Mouse (Mus musculus) adrenal gland, postnatal 36 days (tissue): ENCODE measurements around the gene Il10rb. TPM values are rescaled to one million over a fixed set of nuclear protein-coding genes. Genes with fewer than 3 reads are reported as not detected.
A peak's percentile ranks its signal among the peaks of the same experiment; 100 is the strongest.
"Not testable (repeated sequence)": the region's sequence is repeated elsewhere in the genome, so short reads cannot be mapped to it uniquely, and the experiment has no call there.

Source experiments
- DNase-seq, 2 experiments: peaks; one replicate each; pipeline ENCODE4 v3.0.0; 2021; ENCODE audit warnings: mixed read lengths in 1 of 2
- total RNA-seq, 2 experiments: library from RNA; stranded (reverse); gene quantifications; 2 replicates each; pipeline ENCODE4 v1.2.3; 2021

Il10rb gene
- total RNA-seq, 2 experiments from 2014 or later: 202 to 301 TPM

GRCm38 (mm10) chr16:91415391-91416189, 9.6 kb downstream of the Il10rb start:
- DNase-seq: peak; percentile 65 to 74

GRCm38 (mm10) chr16:91416357-91416756, 10.4 kb downstream of the Il10rb start:
- no peak for DNase-seq

GRCm38 (mm10) chr16:91416938-91417337, 11.0 kb downstream of the Il10rb start:
- DNase-seq: peak in 1 of 2 experiments; percentile 59

- DNase-seq: no peak
Observed at GRCm38 (mm10) chr16:91418531-91418930, 12.6 kb downstream of the Il10rb start.

DNA sequence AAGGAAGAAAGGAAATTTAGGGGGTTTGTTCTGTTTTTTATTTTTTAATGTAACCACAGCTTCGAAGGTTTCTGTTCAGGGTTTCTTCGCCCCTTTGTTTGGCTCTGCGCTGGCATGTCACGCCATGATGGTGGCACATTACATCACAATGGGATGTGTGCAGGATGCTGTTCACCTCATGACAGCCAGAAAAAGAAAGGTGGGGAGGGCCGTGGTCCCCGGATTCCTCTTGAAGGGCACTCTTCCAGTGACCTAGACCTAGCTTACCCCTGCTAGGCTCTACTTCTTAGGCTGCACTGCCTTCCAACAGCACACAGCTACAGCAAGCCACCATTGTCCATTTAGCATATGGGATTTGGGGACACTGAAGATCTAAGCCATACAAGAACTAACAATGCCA, 19.9 kb downstream of the Il10rb start:
- no peak for DNase-seq

DNA sequence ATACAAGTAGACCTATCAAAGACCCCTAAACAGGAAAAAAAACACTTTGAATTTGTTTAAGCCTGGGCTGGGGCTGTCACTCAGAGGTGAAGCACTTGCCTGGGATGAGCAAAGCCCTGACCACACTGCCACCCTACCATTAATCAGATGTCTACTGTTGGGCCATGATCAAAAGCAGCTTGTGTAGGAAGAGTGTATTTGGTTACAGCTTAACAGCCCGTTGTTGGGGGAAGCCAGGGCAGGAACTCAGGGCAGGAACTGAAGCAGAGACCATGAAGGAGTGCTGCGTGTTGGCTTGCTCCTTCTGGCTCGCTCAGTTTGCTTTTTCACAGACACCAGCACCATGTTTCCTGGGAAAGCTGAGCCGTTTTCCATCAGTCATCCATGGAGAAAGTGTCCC, 20.6 kb downstream of the Il10rb start:
- DNase-seq: no peak

DNA sequence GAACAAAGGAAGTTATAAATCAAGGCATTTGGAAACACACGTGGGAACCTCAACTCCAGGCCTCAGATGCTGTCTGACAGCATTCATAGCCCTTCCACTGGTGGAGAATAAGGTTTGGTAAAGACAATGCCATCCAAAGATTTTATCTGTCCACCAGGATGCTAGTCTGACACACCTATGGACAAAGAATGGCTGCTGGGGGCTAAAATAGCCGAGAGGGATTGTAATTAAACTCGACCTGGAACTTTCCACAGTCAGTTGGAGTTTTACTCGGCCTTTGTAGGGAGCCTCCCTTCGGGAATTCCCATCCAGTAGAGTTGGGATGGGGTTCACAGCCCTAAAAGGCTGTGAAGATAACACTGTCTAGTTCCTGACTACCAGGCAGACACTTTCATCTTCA, 21.5 kb downstream of the Il10rb start:
- no peak for DNase-seq

DNA sequence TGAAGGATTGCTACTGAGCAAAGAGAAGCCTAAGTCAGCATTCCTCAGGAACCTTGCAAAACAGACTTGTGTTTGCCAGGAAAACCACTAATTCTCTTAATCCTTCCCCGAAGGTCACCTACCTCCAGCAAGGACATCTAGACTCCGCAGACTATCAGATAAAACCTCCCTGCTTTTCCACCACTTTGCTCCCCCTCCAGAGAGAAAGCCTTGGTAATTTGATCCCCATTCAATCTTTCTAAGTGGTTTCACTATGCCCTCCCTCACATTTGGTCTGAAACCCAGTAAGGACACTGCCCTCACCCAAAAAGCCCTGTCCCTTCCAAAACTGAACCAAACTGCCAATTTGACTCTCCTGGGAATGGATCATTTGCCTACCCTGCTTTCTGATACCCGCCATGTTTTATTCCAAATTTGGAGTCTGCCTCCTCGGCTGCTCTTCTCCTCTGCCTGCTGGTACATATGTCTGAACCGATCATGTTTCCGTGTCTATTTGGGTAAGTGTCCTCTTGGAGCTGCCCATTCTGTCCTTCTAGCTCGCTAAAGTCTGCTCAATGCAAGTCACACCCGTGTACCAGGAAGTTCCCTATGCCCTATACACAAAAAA, 22.4 kb downstream of the Il10rb start:
- peak in 1 of 2 experiments; percentile 31 for DNase-seq

DNA sequence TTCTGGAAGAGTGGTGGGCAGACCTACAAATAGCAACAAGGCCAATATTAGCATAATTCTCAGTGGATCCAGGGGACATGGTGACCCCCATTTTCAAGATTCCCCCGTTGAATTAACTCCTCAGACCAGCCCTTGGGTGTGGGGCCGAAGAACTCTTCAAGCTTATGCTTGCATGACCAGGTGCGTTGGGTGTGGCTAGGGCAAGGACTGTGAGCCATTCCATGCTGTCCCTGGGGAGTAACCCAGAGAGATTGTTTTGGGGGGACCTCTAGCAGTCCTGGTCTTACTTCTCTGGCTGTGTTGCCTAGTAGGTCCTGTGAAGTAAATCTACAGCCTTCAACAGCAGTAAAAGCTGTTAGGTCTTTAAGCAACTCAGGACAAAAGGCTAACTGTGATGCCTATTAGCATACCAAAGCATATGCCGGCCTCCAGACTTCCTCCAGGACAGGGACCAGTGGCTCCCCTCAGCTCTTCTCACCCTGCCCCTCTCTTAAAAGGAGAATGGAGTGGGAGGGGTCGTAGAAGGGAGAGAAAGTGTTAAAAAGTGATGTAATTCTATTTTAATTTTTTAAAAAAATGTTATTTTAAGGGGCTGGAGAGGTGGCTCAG, 26.9 kb downstream of the Il10rb start:
- no peak for DNase-seq

- no peak for DNase-seq
Observed at GRCm38 (mm10) chr16:91433329-91433933, 27.5 kb downstream of the Il10rb start.

- DNase-seq: no peak
Observed at GRCm38 (mm10) chr16:91434119-91434518, 28.2 kb downstream of the Il10rb start.

DNA sequence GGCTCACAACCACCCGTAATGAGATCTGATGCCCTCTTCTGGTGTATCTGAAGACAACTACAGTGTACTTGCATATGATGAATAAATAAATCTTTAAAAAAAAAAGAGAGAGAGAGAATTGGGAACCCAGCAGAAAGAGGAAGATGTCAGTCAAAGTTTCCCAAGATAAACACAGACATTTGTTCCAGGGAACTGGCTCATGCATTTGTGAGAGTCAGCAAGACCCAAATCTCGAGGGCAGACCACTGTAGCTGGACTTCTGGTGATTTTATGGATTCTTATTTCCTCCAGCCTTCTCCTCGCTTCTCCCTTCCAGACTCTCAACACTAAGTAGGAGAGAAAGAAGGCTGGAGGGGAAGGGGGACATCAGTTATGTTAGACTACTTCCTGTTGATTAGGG, 32.1 kb downstream of the Il10rb start:
- DNase-seq: no peak

- DNase-seq: not testable (repeated sequence)
Observed at GRCm38 (mm10) chr16:91438599-91438998, 32.6 kb downstream of the Il10rb start.

- DNase-seq: peak; percentile 80 to 82
Observed at GRCm38 (mm10) chr16:91441366-91441765, 35.4 kb downstream of the Il10rb start.

DNA sequence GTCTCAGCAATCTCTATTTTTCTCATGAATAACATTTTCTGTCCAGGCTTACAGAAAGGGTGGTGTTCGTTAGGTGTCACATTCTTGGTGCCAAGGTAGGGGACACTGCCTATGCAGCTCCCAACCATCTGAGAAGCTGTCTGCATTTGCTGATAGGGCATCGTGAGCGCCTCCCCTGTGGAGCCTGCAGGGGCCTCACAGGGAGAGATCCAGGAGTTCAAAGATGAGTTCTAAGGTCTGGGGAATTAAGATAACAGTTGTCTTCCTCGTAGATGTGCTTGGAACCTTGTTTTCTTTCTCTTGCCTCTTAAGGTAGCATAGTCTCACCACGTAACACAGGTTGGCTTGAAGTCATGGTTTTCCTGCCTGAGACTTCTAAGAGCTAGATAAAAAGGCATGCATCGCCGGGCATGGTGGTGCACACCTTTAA, 35.9 kb downstream of the Il10rb start:
- DNase-seq: no peak

DNA sequence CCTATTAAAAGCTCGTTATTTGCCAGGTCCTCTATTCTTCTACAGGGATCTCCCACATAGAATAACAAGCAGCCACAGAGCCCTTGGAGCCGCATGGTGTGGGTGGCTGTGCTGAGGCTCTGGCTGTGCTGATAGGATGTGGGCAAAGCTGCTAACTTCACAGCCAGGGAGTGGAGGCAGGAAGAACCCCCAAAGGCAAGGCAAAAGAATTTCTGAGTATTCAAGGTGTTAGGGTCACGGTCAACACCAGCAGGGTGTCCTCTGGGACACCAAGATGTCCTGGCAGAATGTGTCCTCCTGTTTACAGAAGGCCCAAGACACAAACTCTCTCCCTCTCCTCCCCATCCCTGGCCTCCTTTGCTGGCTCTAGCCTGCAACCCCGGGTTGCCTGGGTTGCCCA, 36.5 kb downstream of the Il10rb start:
- no peak for DNase-seq

DNA sequence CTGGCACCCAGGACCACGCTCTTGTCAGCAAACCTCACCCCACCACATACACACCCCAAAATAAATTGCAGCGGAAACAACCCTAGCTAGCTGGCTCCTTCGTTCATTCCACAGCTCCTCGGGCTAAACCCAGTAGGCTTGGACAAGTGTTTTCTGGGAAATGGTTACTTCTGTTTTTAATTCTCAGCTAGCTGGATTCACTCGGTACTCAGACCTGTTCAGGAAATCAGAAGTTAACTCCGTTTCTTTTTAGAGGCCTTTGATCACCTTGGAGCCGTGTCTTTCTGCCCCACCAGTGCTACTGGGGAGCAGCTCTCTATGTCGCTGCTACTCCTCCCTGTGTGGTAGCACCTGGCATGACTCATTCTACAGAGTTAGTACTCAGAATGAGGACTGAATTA, 37.2 kb downstream of the Il10rb start:
- no peak for DNase-seq

GRCm38 (mm10) chr16:91444847-91445246, 38.9 kb downstream of the Il10rb start:
- no peak for DNase-seq

GRCm38 (mm10) chr16:91445566-91445965, 39.6 kb downstream of the Il10rb start:
- DNase-seq: no peak

GRCm38 (mm10) chr16:91446778-91447511, 41.0 kb downstream of the Il10rb start:
- no peak for DNase-seq

DNA sequence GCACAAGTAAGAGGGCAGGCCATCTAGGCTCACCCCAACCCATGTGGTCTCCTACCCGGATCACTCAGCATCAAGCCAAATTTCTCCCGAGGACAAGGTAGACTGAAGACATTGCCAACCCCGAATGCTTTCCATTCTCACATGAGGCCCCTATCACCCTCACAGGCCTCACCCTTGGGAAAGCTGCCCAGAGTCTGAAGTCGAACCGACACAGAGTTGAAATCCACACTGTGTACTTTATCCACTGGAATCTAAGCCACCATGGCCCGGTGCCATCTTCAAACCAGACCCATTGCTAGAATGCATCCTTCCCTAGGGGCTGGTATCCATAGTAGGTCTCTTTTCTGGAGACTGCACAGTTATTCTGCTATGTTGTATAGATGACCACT, 41.5 kb downstream of the Il10rb start:
- DNase-seq: peak in 1 of 2 experiments; percentile 45

GRCm38 (mm10) chr16:91448088-91448487, 42.1 kb downstream of the Il10rb start:
- no peak for DNase-seq
